Mouse (Mus musculus) liver, adult 2 months (tissue): ENCODE results near the gene Lrcol1.

ENCODE experiments used
- CTCF ChIP-seq: fragments of 200-500 bp; IDR thresholded peaks from 2 replicates; pipeline ENCODE4 v1.5.1; 2011; ENCODE audit warnings: low read depth, low read length, control low read depth
- POLR2A ChIP-seq: fragments of 200-500 bp; IDR thresholded peaks from 2 replicates; pipeline ENCODE4 v1.6.1; 2011; ENCODE audit warnings: low read length, control low read depth; ENCODE audit not compliant: insufficient read depth; ENCODE audit errors: extremely low read depth

- no peak for TF ChIP-seq POLR2A
- no peak for TF ChIP-seq CTCF
These were observed 48.2 kb downstream of the Lrcol1 start for GRCm38 (mm10) chr5:110392727-110393126.
